9 mouse cellular contexts compared by ENCODE assay signal in genomic region chr17:51461248-51461647, GRCm38 (mm10).
DNase-seq lines count a peak whose midpoint lies in the region; ATAC-seq and TF ChIP-seq lines count a peak whose summit lies in the region.
"Had no signal": no experiment of that assay in that cellular context is flagged by ENCODE, and none has a peak within 500 bp of the region (broad histone marks: within the 10 kb centered on the region; RNA-seq: fewer than 3 reads in every experiment).

No protein-coding gene starts in this region.

- no peaks in the 10 kb centered on the region for H3K27me3 ChIP-seq in limb, embryonic 11.5 days (ENCODE audit: control insufficient read depth, insufficient read depth, low read length)
- H3K27me3 ChIP-seq in limb, embryonic 10.5 days (ENCODE audit: low read depth, poor library complexity, severe bottlenecking): no peaks in the 10 kb centered on the region; the same call in 1 of the 2 replicates
- no peaks in the 10 kb centered on the region for H3K27me3 ChIP-seq in embryonic facial prominence, embryonic 11.5 days (ENCODE audit: control insufficient read depth, insufficient read depth, low read length)
- no peaks in the 10 kb centered on the region for H3K27me3 ChIP-seq in forebrain, postnatal 0 days (ENCODE audit: insufficient read depth, low read length)
- no peaks in the 10 kb centered on the region for H3K27me3 ChIP-seq in midbrain, postnatal 0 days (ENCODE audit: insufficient read depth, low read length)

- no peak overlapping the region for H3K27ac ChIP-seq in limb, embryonic 11.5 days (replicated peaks; ENCODE audit: low read depth, low read length)
- no peak overlapping the region for H3K27ac ChIP-seq in limb, embryonic 10.5 days
- no peak overlapping the region for H3K27ac ChIP-seq in embryonic facial prominence, embryonic 11.5 days (replicated peaks; ENCODE audit: low read depth, low read length)
- no peak overlapping the region for H3K27ac ChIP-seq in forebrain, postnatal 0 days (ENCODE audit: low read depth, low read length)
- no peak overlapping the region for H3K27ac ChIP-seq in midbrain, postnatal 0 days (ENCODE audit: low read depth, low read length)

- no peaks in the 10 kb centered on the region for H3K9me3 ChIP-seq in limb, embryonic 11.5 days (ENCODE audit: control insufficient read depth, low read length)
- no peaks in the 10 kb centered on the region for H3K9me3 ChIP-seq in limb, embryonic 10.5 days (replicated peaks)
- no peaks in the 10 kb centered on the region for H3K9me3 ChIP-seq in embryonic facial prominence, embryonic 11.5 days (replicated peaks; ENCODE audit: control insufficient read depth, low read length)
- no peaks in the 10 kb centered on the region for H3K9me3 ChIP-seq in forebrain, postnatal 0 days (ENCODE audit: low read length)
- no peaks in the 10 kb centered on the region for H3K9me3 ChIP-seq in midbrain, postnatal 0 days (ENCODE audit: low read length)

- H3K4me1 ChIP-seq in limb, embryonic 11.5 days (ENCODE audit: control insufficient read depth, insufficient read depth, low read length): no peaks in the 10 kb centered on the region
- H3K4me1 ChIP-seq in limb, embryonic 10.5 days: peaks cover 8% of the 10 kb centered on the region; the same call in 1 of the 2 replicates
- H3K4me1 ChIP-seq in embryonic facial prominence, embryonic 11.5 days (ENCODE audit: control insufficient read depth, insufficient read depth, low read length): no peaks in the 10 kb centered on the region
- peaks cover 8% of the 10 kb centered on the region; the same call in 1 of the 2 replicates for H3K4me1 ChIP-seq in forebrain, postnatal 0 days (ENCODE audit: insufficient read depth)
- no peaks in the 10 kb centered on the region for H3K4me1 ChIP-seq in midbrain, postnatal 0 days (ENCODE audit: insufficient read depth, low read length)

- DNase-seq in limb, embryonic 11.5 days (ENCODE audit: low spot score): peak; percentile 24
- DNase-seq in limb, embryonic 10.5 days (ENCODE audit: low spot score): no peak
- peak; percentile 15 for DNase-seq in embryonic facial prominence, embryonic 11.5 days (ENCODE audit: low spot score)
- peak; percentile 67 for DNase-seq in forebrain, postnatal 0 days
- peak; percentile 36 for DNase-seq in midbrain, postnatal 0 days (ENCODE audit: low spot score)
- DNase-seq in MN1 (ENCODE audit: low spot score): no peak
- DNase-seq in cerebellum, postnatal 14 days: no peak
- DNase-seq: cerebellum, adult 11-12 months had no signal

- no peak overlapping the region for H3K4me2 ChIP-seq in limb, embryonic 11.5 days (ENCODE audit: low read depth, severe bottlenecking)
- peak overlapping the region; percentile 13; the same call in 1 of the 2 replicates for H3K4me2 ChIP-seq in embryonic facial prominence, embryonic 11.5 days (ENCODE audit: low read depth, low read length)
- H3K4me2 ChIP-seq in forebrain, postnatal 0 days (ENCODE audit: low read depth): peak overlapping the region; percentile 60
- peak overlapping the region; percentile 51 for H3K4me2 ChIP-seq in midbrain, postnatal 0 days (ENCODE audit: low read depth, low read length, poor library complexity, severe bottlenecking)

- no peaks in the 10 kb centered on the region for H3K36me3 ChIP-seq in limb, embryonic 11.5 days (ENCODE audit: control insufficient read depth, insufficient read depth, low read length)
- H3K36me3 ChIP-seq in limb, embryonic 10.5 days: no peaks in the 10 kb centered on the region
- H3K36me3 ChIP-seq in embryonic facial prominence, embryonic 11.5 days (replicated peaks; ENCODE audit: control insufficient read depth, insufficient read depth, low read depth, low read length): no peaks in the 10 kb centered on the region
- H3K36me3 ChIP-seq in forebrain, postnatal 0 days (ENCODE audit: insufficient read depth): no peaks in the 10 kb centered on the region
- no peaks in the 10 kb centered on the region for H3K36me3 ChIP-seq in midbrain, postnatal 0 days (ENCODE audit: insufficient read depth, low read length)

- ATAC-seq in limb, embryonic 11.5 days (ENCODE audit: insufficient number of reproducible peaks, low FRiP score, low TSS enrichment, low read depth): no peak
- no peak for ATAC-seq in embryonic facial prominence, embryonic 11.5 days (replicated peaks; ENCODE audit: insufficient number of reproducible peaks, low FRiP score, low TSS enrichment, low read depth)
- ATAC-seq in forebrain, postnatal 0 days: peak; percentile 65
- no peak for ATAC-seq in midbrain, postnatal 0 days (ENCODE audit: low FRiP score)

- no peak for TF ChIP-seq CTCF in forebrain, postnatal 0 days (IDR thresholded peaks at IDR 0.05; ENCODE audit: low read depth)
- TF ChIP-seq CTCF in midbrain, postnatal 0 days (IDR thresholded peaks at IDR 0.05): no peak

- H3K4me3 ChIP-seq in limb, embryonic 11.5 days (ENCODE audit: low read depth, low read length): no peak overlapping the region
- H3K4me3 ChIP-seq in limb, embryonic 10.5 days: no peak overlapping the region
- no peak overlapping the region for H3K4me3 ChIP-seq in embryonic facial prominence, embryonic 11.5 days (ENCODE audit: low read depth, low read length)
- peak overlapping the region; percentile 43 for H3K4me3 ChIP-seq in forebrain, postnatal 0 days (ENCODE audit: low read depth, low read length)
- H3K4me3 ChIP-seq in midbrain, postnatal 0 days (ENCODE audit: low read depth, low read length): peak overlapping the region; percentile 31
- H3K4me3 ChIP-seq: myocyte had no signal

- H3K9ac ChIP-seq in limb, embryonic 11.5 days (ENCODE audit: low read length): no peak overlapping the region
- no peak overlapping the region for H3K9ac ChIP-seq in embryonic facial prominence, embryonic 11.5 days (replicated peaks; ENCODE audit: low read length)
- peak overlapping the region; percentile 37 for H3K9ac ChIP-seq in forebrain, postnatal 0 days
- H3K9ac ChIP-seq in midbrain, postnatal 0 days (replicated peaks; ENCODE audit: low read length, poor library complexity, severe bottlenecking): no peak overlapping the region

- WGBS in limb, embryonic 11.5 days: 62% methylated on average over 14 of the region's 14 CpGs
- WGBS in limb, embryonic 10.5 days: 68% methylated on average over 14 of the region's 14 CpGs
- 51% methylated on average over 14 of the region's 14 CpGs for WGBS in embryonic facial prominence, embryonic 11.5 days
- WGBS in forebrain, postnatal 0 days: 13% methylated on average over 14 of the region's 14 CpGs
- WGBS in midbrain, postnatal 0 days: 33% methylated on average over 14 of the region's 14 CpGs

Comparison
In these comparisons a context has a peak if more than half of its experiments do, and no peak if none do; other contexts are left out.
1. DNase-seq: peak in limb, embryonic 11.5 days (single experiment), embryonic facial prominence, embryonic 11.5 days (single experiment), forebrain, postnatal 0 days (single experiment) and midbrain, postnatal 0 days (single experiment); none in limb, embryonic 10.5 days (single experiment), MN1 (single experiment) and cerebellum, postnatal 14 days (0 of 2).
2. H3K4me3 ChIP-seq: peak in forebrain, postnatal 0 days (single experiment) and midbrain, postnatal 0 days (single experiment); none in limb, embryonic 11.5 days (single experiment), limb, embryonic 10.5 days (single experiment) and embryonic facial prominence, embryonic 11.5 days (single experiment).